Mouse (Mus musculus): Measurements from ENCODE around the gene Rdh1. TPM values are rescaled to one million over a fixed set of nuclear protein-coding genes. Genes with fewer than 3 reads are reported as not detected.

Gene Rdh1
- 0.17 TPM in 1 of 2 replicates, not detected in the other for polyA plus RNA-seq (2015; fragmentation: Nextera tagmentation; extraction: Ambion mirVana)

GRCm38 (mm10) chr10:127759181-127760110, at the start of gene Rdh1, which contains the start of gene Rdh16f1:
Rdh1 (plus strand) TSS chr10:127759721.
Rdh16f1 (plus strand) TSS chr10:127759787.

GRCm38 (mm10) chr10:127724178-127724577, 35.3 kb upstream of the Rdh1 start, which contains the start of gene Tac2:
Tac2 (plus strand) TSS chr10:127724478.

DNA sequence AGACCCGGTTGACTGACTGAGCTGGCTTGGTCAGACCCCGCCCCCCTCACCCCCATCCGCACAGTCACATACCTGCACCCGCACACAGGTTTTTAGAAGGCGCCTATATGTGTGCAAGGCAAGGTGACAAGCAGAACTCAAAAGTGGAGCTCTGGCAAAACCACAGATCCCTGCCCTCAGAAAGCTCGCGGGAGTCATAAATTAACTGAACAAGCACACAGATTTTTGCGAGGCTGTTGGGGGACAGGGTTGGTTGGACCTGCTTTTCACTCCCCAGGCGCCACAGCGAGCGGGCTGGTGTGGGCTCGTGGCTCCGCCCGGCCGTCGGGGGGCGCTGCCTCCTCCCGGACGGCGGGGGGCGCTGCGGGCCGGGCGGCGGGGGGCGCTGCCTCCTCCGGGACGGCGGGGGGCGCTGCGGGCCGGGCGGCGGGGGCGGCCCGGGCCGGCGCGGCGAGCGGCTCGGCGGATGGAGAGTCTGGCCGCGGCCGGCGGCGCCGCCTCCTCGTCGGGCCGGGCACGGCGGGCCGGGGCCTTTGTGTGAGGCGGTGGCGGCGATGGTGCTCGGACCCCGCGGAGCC, 20.3 kb upstream of the Rdh1 start, which contains the start of gene Zbtb39:
Gene Zbtb39 (plus strand): TSS at position 456 of the 578 bp plus-strand sequence.

DNA sequence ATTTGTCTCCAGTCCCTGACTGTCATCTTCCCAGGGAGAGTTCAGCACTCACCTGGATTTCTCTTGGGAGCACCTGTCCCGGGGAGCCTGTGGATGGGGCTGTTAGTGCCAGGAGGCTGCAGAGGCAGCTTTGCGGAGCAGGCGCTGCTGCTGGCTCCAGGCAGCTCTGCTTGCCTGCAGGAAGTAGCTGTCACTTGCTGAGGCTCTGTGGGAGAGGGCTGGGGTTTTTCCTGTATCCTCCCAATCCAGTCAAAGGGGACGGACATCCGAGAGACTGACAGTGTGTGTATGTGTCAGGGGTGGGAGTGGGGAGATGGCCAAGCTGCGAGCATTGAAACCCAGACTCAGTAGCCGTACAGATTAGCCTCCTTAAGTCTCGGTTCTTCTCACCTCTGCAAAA, 8.0 kb upstream of the Rdh1 start, which contains the start of gene Gpr182:
Gene Gpr182 (minus strand): TSS at position 185 of the 400 bp plus-strand sequence.

DNA sequence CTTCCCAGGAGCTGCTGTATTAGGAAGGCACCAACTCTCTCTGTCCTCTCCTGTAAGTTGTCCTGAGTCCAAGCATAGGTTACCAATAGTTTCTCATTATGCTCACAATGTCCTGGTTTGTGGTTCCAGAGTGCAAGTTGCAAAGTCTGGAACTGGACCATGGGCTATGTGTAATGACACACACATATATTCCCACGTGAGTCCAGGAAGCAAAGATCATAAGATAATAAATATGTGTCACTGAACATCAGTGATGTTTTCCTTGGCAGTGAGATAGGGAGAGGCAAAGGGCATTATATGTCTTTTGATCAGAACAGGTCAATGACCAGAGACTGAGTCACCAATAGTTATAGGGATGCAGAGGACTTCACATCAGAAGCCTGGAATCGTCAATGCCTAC, 16.5 kb downstream of the Rdh1 start, which contains the start of gene Rdh9:
Gene Rdh9 (plus strand): TSS at position 376 of the 400 bp plus-strand sequence.

GRCm38 (mm10) chr10:127800891-127801290, 41.4 kb downstream of the Rdh1 start, which contains the start of gene Rdh16:
Rdh16 (plus strand) TSS chr10:127801152.

Other genes starting within 250 kb of the Rdh1 start
- 28.6 and 40.9 TPM in 2 replicates for gene Ndufa4l2, start 244.8 kb upstream of the Rdh1 start, polyA plus RNA-seq (2015; fragmentation: Nextera tagmentation; extraction: Ambion mirVana)
- gene Shmt2, start 237.3 kb upstream of the Rdh1 start, polyA plus RNA-seq (2015; fragmentation: Nextera tagmentation; extraction: Ambion mirVana), result 28.6 and 34.5 TPM in 2 replicates
- gene Nxph4, start 225.2 kb upstream of the Rdh1 start, polyA plus RNA-seq (2015; fragmentation: Nextera tagmentation; extraction: Ambion mirVana), result 2.0 and 2.1 TPM in 2 replicates
- gene Lrp1, start 138.6 kb upstream of the Rdh1 start, polyA plus RNA-seq (2015; fragmentation: Nextera tagmentation; extraction: Ambion mirVana), result 38.9 and 46.3 TPM in 2 replicates
- 13.2 and 15.5 TPM in 2 replicates for gene Stat6, start 116.7 kb upstream of the Rdh1 start, polyA plus RNA-seq (2015; fragmentation: Nextera tagmentation; extraction: Ambion mirVana)
- gene Nemp1, start 92.8 kb upstream of the Rdh1 start, polyA plus RNA-seq (2015; fragmentation: Nextera tagmentation; extraction: Ambion mirVana), result 4.0 and 4.1 TPM in 2 replicates
- 6.1 and 7.3 TPM in 2 replicates for gene Nab2, start 91.2 kb upstream of the Rdh1 start, polyA plus RNA-seq (2015; fragmentation: Nextera tagmentation; extraction: Ambion mirVana)
- gene Myo1a, start 54.6 kb upstream of the Rdh1 start, polyA plus RNA-seq (2015; fragmentation: Nextera tagmentation; extraction: Ambion mirVana), result 0.12 and 0.28 TPM in 2 replicates
- gene Tac2, start 35.2 kb upstream of the Rdh1 start, polyA plus RNA-seq (2015; fragmentation: Nextera tagmentation; extraction: Ambion mirVana), result 0.91 and 1.0 TPM in 2 replicates
- gene Zbtb39, start 20.2 kb upstream of the Rdh1 start, polyA plus RNA-seq (2015; fragmentation: Nextera tagmentation; extraction: Ambion mirVana), result 0.83 and 0.88 TPM in 2 replicates
- 1.1 and 1.7 TPM in 2 replicates for gene Gpr182, start 8.0 kb upstream of the Rdh1 start, polyA plus RNA-seq (2015; fragmentation: Nextera tagmentation; extraction: Ambion mirVana)
- gene Rdh16f1, start 66 bp downstream of the Rdh1 start, polyA plus RNA-seq (2015; fragmentation: Nextera tagmentation; extraction: Ambion mirVana), result 1.1 TPM in 1 of 2 replicates, not detected in the other
- gene Rdh9, start 16.7 kb downstream of the Rdh1 start, polyA plus RNA-seq (2015; fragmentation: Nextera tagmentation; extraction: Ambion mirVana), result 0.28 TPM in 1 of 2 replicates, not detected in the other
- not detected in 2 replicates for gene Rdh16, start 41.4 kb downstream of the Rdh1 start, polyA plus RNA-seq (2015; fragmentation: Nextera tagmentation; extraction: Ambion mirVana)
- gene Rdh19, start 90.2 kb downstream of the Rdh1 start, polyA plus RNA-seq (2015; fragmentation: Nextera tagmentation; extraction: Ambion mirVana), result not detected in 2 replicates
- not detected in 2 replicates for gene Rdh16f2, start 106.8 kb downstream of the Rdh1 start, polyA plus RNA-seq (2015; fragmentation: Nextera tagmentation; extraction: Ambion mirVana)
- 0.19 TPM in 1 of 2 replicates, not detected in the other for gene Rdh7, start 129.1 kb downstream of the Rdh1 start, polyA plus RNA-seq (2015; fragmentation: Nextera tagmentation; extraction: Ambion mirVana)
- gene Sdr9c7, start 138.8 kb downstream of the Rdh1 start, polyA plus RNA-seq (2015; fragmentation: Nextera tagmentation; extraction: Ambion mirVana), result 1.9 TPM in 1 of 2 replicates, not detected in the other
- not detected in 2 replicates for gene Hsd17b6, start 247.9 kb downstream of the Rdh1 start, polyA plus RNA-seq (2015; fragmentation: Nextera tagmentation; extraction: Ambion mirVana)